Mouse (Mus musculus): ENCODE measurements around the gene Gmcl1. TPM values are rescaled to one million over a fixed set of nuclear protein-coding genes. Genes with fewer than 3 reads are reported as not detected.

The Gmcl1 gene
- polyA plus RNA-seq, 1 experiment from 2014 or later: 38.0 TPM

- 80% methylated on average over 9 of the region's 9 CpGs for WGBS
- ATAC-seq (ENCODE audit: low FRiP score, low TSS enrichment) (no peak), DNase-seq (no peak)
- Histone ChIP-seq H3K27me3 (ENCODE audit: control insufficient read depth, insufficient read depth, low read length) (no peaks in the 10 kb centered on the region), H3K4me2 (ENCODE audit: low read length) (no peak overlapping the region), H3K4me1 (ENCODE audit: control insufficient read depth, insufficient read depth, low read length) (no peaks in the 10 kb centered on the region), H3K4me3 (replicated peaks; ENCODE audit: low read depth, low read length) (no peak overlapping the region), H3K36me3 (ENCODE audit: control insufficient read depth, insufficient read depth, low read length) (peaks cover 76% of the 10 kb centered on the region), H3K9ac (replicated peaks; ENCODE audit: low read length) (no peak overlapping the region), H3K27ac (replicated peaks; ENCODE audit: low read depth, low read length) (no peak overlapping the region), H3K9me3 (ENCODE audit: control insufficient read depth, low read length) (no peaks in the 10 kb centered on the region)
These were observed 72.9 kb downstream of the Gmcl1 start for GRCm38 (mm10) chr6:86660161-86660877.

DNA sequence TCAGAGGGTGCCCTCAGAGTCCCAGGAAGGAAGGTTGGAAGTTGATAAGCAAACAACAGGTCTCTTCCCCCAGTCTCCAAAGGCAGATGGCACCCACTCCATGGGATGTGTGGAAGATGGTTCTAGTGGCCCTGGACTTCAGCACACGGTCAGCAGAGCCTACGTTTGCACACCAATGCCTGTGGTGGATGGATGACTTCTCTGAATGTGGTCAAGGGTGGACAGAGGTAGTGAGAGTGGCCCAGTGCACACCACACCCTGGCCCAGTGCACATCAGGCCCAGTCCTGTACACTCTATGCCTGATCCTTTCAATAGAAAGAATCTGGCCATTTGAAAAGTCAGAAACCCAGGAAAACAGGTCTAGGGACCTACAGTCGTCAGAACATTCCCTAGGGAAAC, 74.7 kb downstream of the Gmcl1 start:
- Histone ChIP-seq H3K9ac (replicated peaks; ENCODE audit: low read length) (no peak overlapping the region), H3K4me3 (replicated peaks; ENCODE audit: low read depth, low read length) (no peak overlapping the region), H3K27me3 (ENCODE audit: control insufficient read depth, insufficient read depth, low read length) (no peaks in the 10 kb centered on the region), H3K4me2 (ENCODE audit: low read length) (no peak overlapping the region), H3K9me3 (ENCODE audit: control insufficient read depth, low read length) (no peaks in the 10 kb centered on the region), H3K36me3 (ENCODE audit: control insufficient read depth, insufficient read depth, low read length) (peaks cover 76% of the 10 kb centered on the region), H3K4me1 (ENCODE audit: control insufficient read depth, insufficient read depth, low read length) (no peaks in the 10 kb centered on the region), H3K27ac (replicated peaks; ENCODE audit: low read depth, low read length) (no peak overlapping the region)
- WGBS: 94% methylated on average over 3 of the region's 3 CpGs
- ATAC-seq (ENCODE audit: low FRiP score, low TSS enrichment): no peak
- DNase-seq: no peak

- no peaks in the 10 kb centered on the region for H3K9me3 ChIP-seq (ENCODE audit: control insufficient read depth, low read length)
- no peaks in the 10 kb centered on the region for H3K27me3 ChIP-seq (ENCODE audit: control insufficient read depth, insufficient read depth, low read length)
- H3K9ac ChIP-seq (replicated peaks; ENCODE audit: low read length): no peak overlapping the region
- no peak for ATAC-seq (ENCODE audit: low FRiP score, low TSS enrichment)
- H3K4me3 ChIP-seq (replicated peaks; ENCODE audit: low read depth, low read length): no peak overlapping the region
- no peaks in the 10 kb centered on the region for H3K4me1 ChIP-seq (ENCODE audit: control insufficient read depth, insufficient read depth, low read length)
- no peak overlapping the region for H3K4me2 ChIP-seq (ENCODE audit: low read length)
- H3K27ac ChIP-seq (replicated peaks; ENCODE audit: low read depth, low read length): no peak overlapping the region
- no peak for DNase-seq
- WGBS: 81% methylated on average over 9 of the region's 9 CpGs
- peaks cover 71% of the 10 kb centered on the region for H3K36me3 ChIP-seq (ENCODE audit: control insufficient read depth, insufficient read depth, low read length)
These were observed 78.8 kb downstream of the Gmcl1 start for GRCm38 (mm10) chr6:86654270-86654916.

DNA sequence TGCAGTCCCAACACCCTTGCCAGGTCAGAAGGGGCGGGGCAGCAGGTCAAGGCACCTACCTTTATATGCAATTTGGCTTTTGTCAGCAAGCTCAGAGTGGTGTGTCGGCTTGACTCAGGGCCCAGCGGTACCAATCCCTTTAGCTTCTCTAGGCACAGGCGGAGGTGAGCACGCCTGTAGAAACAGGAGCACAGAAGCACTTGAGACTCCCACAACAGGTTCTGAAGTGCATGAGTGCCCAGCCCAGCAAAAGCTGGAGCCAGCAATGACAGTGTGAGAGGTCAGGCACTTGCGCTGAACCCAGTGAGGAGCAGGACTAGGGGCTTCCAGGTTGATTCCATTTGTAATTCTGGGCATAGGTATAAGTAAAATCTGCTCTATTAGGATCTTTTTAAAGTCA, 80.2 kb downstream of the Gmcl1 start:
- peaks cover 74% of the 10 kb centered on the region for H3K36me3 ChIP-seq (ENCODE audit: control insufficient read depth, insufficient read depth, low read length)
- H3K4me2 ChIP-seq (ENCODE audit: low read length): no peak overlapping the region
- H3K9ac ChIP-seq (replicated peaks; ENCODE audit: low read length): no peak overlapping the region
- H3K4me1 ChIP-seq (ENCODE audit: control insufficient read depth, insufficient read depth, low read length): no peaks in the 10 kb centered on the region
- ATAC-seq (ENCODE audit: low FRiP score, low TSS enrichment): no peak
- H3K27me3 ChIP-seq (ENCODE audit: control insufficient read depth, insufficient read depth, low read length): no peaks in the 10 kb centered on the region
- H3K4me3 ChIP-seq (replicated peaks; ENCODE audit: low read depth, low read length): no peak overlapping the region
- no peak overlapping the region for H3K27ac ChIP-seq (replicated peaks; ENCODE audit: low read depth, low read length)
- no peaks in the 10 kb centered on the region for H3K9me3 ChIP-seq (ENCODE audit: control insufficient read depth, low read length)
- no peak for DNase-seq
- 89% methylated on average over 6 of the region's 6 CpGs for WGBS

- Histone ChIP-seq H3K4me2 (ENCODE audit: low read length) (no peak overlapping the region), H3K4me3 (replicated peaks; ENCODE audit: low read depth, low read length) (no peak overlapping the region), H3K27ac (replicated peaks; ENCODE audit: low read depth, low read length) (no peak overlapping the region), H3K4me1 (ENCODE audit: control insufficient read depth, insufficient read depth, low read length) (no peaks in the 10 kb centered on the region), H3K9ac (replicated peaks; ENCODE audit: low read length) (no peak overlapping the region), H3K36me3 (ENCODE audit: control insufficient read depth, insufficient read depth, low read length) (peaks cover 36% of the 10 kb centered on the region), H3K27me3 (ENCODE audit: control insufficient read depth, insufficient read depth, low read length) (no peaks in the 10 kb centered on the region), H3K9me3 (ENCODE audit: control insufficient read depth, low read length) (no peaks in the 10 kb centered on the region)
- ATAC-seq (ENCODE audit: low FRiP score, low TSS enrichment) (no peak), DNase-seq (no peak)
- 80% methylated on average over 7 of the region's 7 CpGs for WGBS
These were observed 87.0 kb downstream of the Gmcl1 start for GRCm38 (mm10) chr6:86646143-86646542.

DNA sequence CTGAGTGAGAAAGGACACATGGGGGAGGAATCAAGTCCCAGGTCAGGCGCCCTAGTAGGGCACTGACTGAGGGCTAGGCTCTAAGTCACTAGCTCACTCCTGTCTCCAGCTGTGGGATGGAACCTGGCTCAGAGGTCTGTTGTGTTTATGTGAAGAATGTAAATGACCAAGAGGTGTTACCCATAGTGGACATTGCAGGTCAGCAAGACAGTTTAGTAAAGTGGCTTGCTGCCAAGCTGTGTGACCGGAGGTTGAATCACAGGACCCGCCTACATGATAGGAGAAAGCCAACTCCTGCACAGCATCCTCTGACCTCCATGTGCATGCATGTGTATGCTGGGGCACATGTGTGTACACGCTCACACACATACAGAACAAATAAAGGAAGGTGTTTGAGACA, 87.6 kb downstream of the Gmcl1 start:
- Histone ChIP-seq H3K27me3 (ENCODE audit: control insufficient read depth, insufficient read depth, low read length) (no peaks in the 10 kb centered on the region), H3K36me3 (ENCODE audit: control insufficient read depth, insufficient read depth, low read length) (peaks cover 30% of the 10 kb centered on the region), H3K4me3 (replicated peaks; ENCODE audit: low read depth, low read length) (no peak overlapping the region), H3K4me2 (ENCODE audit: low read length) (no peak overlapping the region), H3K27ac (replicated peaks; ENCODE audit: low read depth, low read length) (no peak overlapping the region), H3K9ac (replicated peaks; ENCODE audit: low read length) (no peak overlapping the region), H3K4me1 (ENCODE audit: control insufficient read depth, insufficient read depth, low read length) (no peaks in the 10 kb centered on the region), H3K9me3 (ENCODE audit: control insufficient read depth, low read length) (no peaks in the 10 kb centered on the region)
- ATAC-seq (ENCODE audit: low FRiP score, low TSS enrichment) (no peak), DNase-seq (no peak)
- WGBS: 81% methylated on average over 4 of the region's 4 CpGs

GRCm38 (mm10) chr6:86644775-86645400, 88.3 kb downstream of the Gmcl1 start:
- Histone ChIP-seq H3K9ac (replicated peaks; ENCODE audit: low read length) (no peak overlapping the region), H3K27ac (replicated peaks; ENCODE audit: low read depth, low read length) (no peak overlapping the region), H3K27me3 (ENCODE audit: control insufficient read depth, insufficient read depth, low read length) (no peaks in the 10 kb centered on the region), H3K36me3 (ENCODE audit: control insufficient read depth, insufficient read depth, low read length) (peaks cover 24% of the 10 kb centered on the region), H3K4me3 (replicated peaks; ENCODE audit: low read depth, low read length) (no peak overlapping the region), H3K9me3 (ENCODE audit: control insufficient read depth, low read length) (no peaks in the 10 kb centered on the region), H3K4me2 (ENCODE audit: low read length) (no peak overlapping the region), H3K4me1 (ENCODE audit: control insufficient read depth, insufficient read depth, low read length) (no peaks in the 10 kb centered on the region)
- no peak for DNase-seq
- ATAC-seq (ENCODE audit: low FRiP score, low TSS enrichment): no peak
- 94% methylated on average over 3 of the region's 3 CpGs for WGBS

Data from midbrain, embryonic 14.5 days (tissue).